Mouse (Mus musculus) gastrocnemius, adult 18-20 months (tissue): ENCODE measurements at regions not wholly inside any gene's neighbourhood (a gene's known extent, or its start where the extent isn't known, plus 50 kb on each side); places are given as distances from the start of the nearest gene placed in this dataset.

Experiments
- DNase-seq: peaks from one replicate; pipeline ENCODE4 v3.0.0; 2021; ENCODE audit warnings: low spot score

GRCm38 (mm10) chr12:92509494-92509893 lies 660.5 kb upstream of the Sel1l start:
- no peak for DNase-seq

- DNase-seq, result no peak
These were observed 660.0 kb upstream of the Sel1l start for GRCm38 (mm10) chr12:92508796-92509489.

GRCm38 (mm10) chr12:92483984-92484383 lies 635.0 kb upstream of the Sel1l start:
- no peak for DNase-seq

GRCm38 (mm10) chr12:92474293-92475062 lies 625.5 kb upstream of the Sel1l start:
- DNase-seq, result no peak

GRCm38 (mm10) chr12:92451110-92451818 lies 602.3 kb upstream of the Sel1l start:
- no peak for DNase-seq

- no peak for DNase-seq
These were observed 569.5 kb upstream of the Sel1l start for GRCm38 (mm10) chr12:92418458-92418857.

GRCm38 (mm10) chr12:92405506-92405905 lies 556.5 kb upstream of the Sel1l start:
- no peak for DNase-seq

- DNase-seq, result no peak
These were observed 552.0 kb upstream of the Sel1l start for GRCm38 (mm10) chr12:92400987-92401386.

- DNase-seq, result no peak
These were observed 537.2 kb upstream of the Sel1l start for GRCm38 (mm10) chr12:92386195-92386594.

GRCm38 (mm10) chr12:92384266-92384937 lies 535.4 kb upstream of the Sel1l start:
- no peak for DNase-seq

GRCm38 (mm10) chr12:92379130-92379529 lies 530.2 kb upstream of the Sel1l start:
- no peak for DNase-seq

- no peak for DNase-seq
These were observed 517.0 kb upstream of the Sel1l start for GRCm38 (mm10) chr12:92365926-92366325.

GRCm38 (mm10) chr12:92353386-92354257 lies 504.7 kb upstream of the Sel1l start:
- DNase-seq, result no peak

GRCm38 (mm10) chr12:92318241-92318640 lies 469.3 kb upstream of the Sel1l start:
- no peak for DNase-seq

- DNase-seq, result no peak
These were observed 468.7 kb upstream of the Sel1l start for GRCm38 (mm10) chr12:92317609-92318008.

- DNase-seq, result no peak
These were observed 467.3 kb upstream of the Sel1l start for GRCm38 (mm10) chr12:92316285-92316684.

- no peak for DNase-seq
These were observed 466.9 kb upstream of the Sel1l start for GRCm38 (mm10) chr12:92315820-92316219.

GRCm38 (mm10) chr12:92302951-92303591 lies 454.1 kb upstream of the Sel1l start:
- peak; percentile 3 for DNase-seq

- DNase-seq, result no peak
These were observed 445.9 kb upstream of the Sel1l start for GRCm38 (mm10) chr12:92294887-92295286.

- DNase-seq, result no peak
These were observed 444.4 kb upstream of the Sel1l start for GRCm38 (mm10) chr12:92293341-92293720.
